Mouse (Mus musculus): ENCODE results near the gene Sema3g.

- TF ChIP-seq USF2 (IDR thresholded peaks at IDR 0.05; ENCODE audit: borderline replicate concordance in 1 of 2, insufficient read depth in 1 of 2, low read depth in 1 of 2, low read length in 2 of 2) (no peak), CTCF (IDR thresholded peaks at IDR 0.05 in 2 of 3, conservative IDR thresholded peaks at IDR 0.05 in 1 of 3; ENCODE audit: control insufficient read depth in 1 of 3, insufficient read depth in 1 of 3, low read depth in 2 of 3, low read length in 3 of 3, poor library complexity in 1 of 3, severe bottlenecking in 1 of 3) (no peak), POLR2A (IDR thresholded peaks at IDR 0.05; ENCODE audit: control insufficient read depth in 1 of 2, insufficient read depth in 1 of 2, low read depth in 1 of 2, low read length in 2 of 2, poor library complexity in 1 of 2) (no peak), GATA1 (IDR thresholded peaks at IDR 0.05; ENCODE audit: low read depth, low read length) (no peak), BHLHE40 (IDR thresholded peaks at IDR 0.05; ENCODE audit: borderline replicate concordance, low read depth, low read length) (no peak), TAL1 (IDR thresholded peaks at IDR 0.05; ENCODE audit: low read length) (no peak), SMC3 (IDR thresholded peaks at IDR 0.05; ENCODE audit: low read depth, low read length) (no peak)
Observed at GRCm38 (mm10) chr14:31271121-31271520, 53.5 kb downstream of the Sema3g start.
